Mouse (Mus musculus) heart, adult 8-10 months (tissue): ENCODE results near the gene Abhd11. TPM values are rescaled to one million over a fixed set of nuclear protein-coding genes. Genes with fewer than 3 reads are reported as not detected.
"Not testable (repeated sequence)": the region's sequence is repeated elsewhere in the genome, so short reads cannot be mapped to it uniquely, and the experiment has no call there.

Experiments used
- DNase-seq: peaks from one replicate; pipeline ENCODE4 v3.0.0; 2022; ENCODE audit warnings: low spot score
- total RNA-seq, 4 experiments: library from RNA; stranded (reverse); gene quantifications; 2 replicates each; pipeline ENCODE4 v1.2.4; 2022

The Abhd11 gene
- total RNA-seq, 4 experiments from 2014 or later = 67.0 to 71.0 (median 70.2) TPM

GRCm38 (mm10) chr5:135023344-135024173 lies 14.6 kb downstream of the Abhd11 start, which contains the start of gene Stx1a:
Stx1a (plus strand) TSS chr5:135023482.
- DNase-seq = peak; percentile 89

GRCm38 (mm10) chr5:135024665-135025224 lies 15.8 kb downstream of the Abhd11 start:
- DNase-seq = no peak

GRCm38 (mm10) chr5:135025899-135026298 lies 16.9 kb downstream of the Abhd11 start:
- DNase-seq = no peak

GRCm38 (mm10) chr5:135029007-135029854 lies 20.3 kb downstream of the Abhd11 start:
- DNase-seq = no peak

GRCm38 (mm10) chr5:135032581-135032980 lies 23.6 kb downstream of the Abhd11 start:
- no peak for DNase-seq

- DNase-seq = no peak
These were observed 25.6 kb downstream of the Abhd11 start for GRCm38 (mm10) chr5:135034593-135034992.

- DNase-seq = no peak
These were observed 26.8 kb downstream of the Abhd11 start for GRCm38 (mm10) chr5:135035608-135036359.

GRCm38 (mm10) chr5:135037946-135038345 lies 29.0 kb downstream of the Abhd11 start:
- DNase-seq = no peak

GRCm38 (mm10) chr5:135039541-135039940 lies 30.6 kb downstream of the Abhd11 start:
- DNase-seq = no peak

GRCm38 (mm10) chr5:135040059-135040458 lies 31.1 kb downstream of the Abhd11 start:
- no peak for DNase-seq

- DNase-seq = no peak
These were observed 31.8 kb downstream of the Abhd11 start for GRCm38 (mm10) chr5:135040777-135041176.

GRCm38 (mm10) chr5:135042105-135042788 lies 33.3 kb downstream of the Abhd11 start:
- no peak for DNase-seq

GRCm38 (mm10) chr5:135044575-135044974 lies 35.6 kb downstream of the Abhd11 start:
- DNase-seq = no peak

GRCm38 (mm10) chr5:135048539-135048938 lies 39.6 kb downstream of the Abhd11 start:
- DNase-seq = no peak

- not testable (repeated sequence) for DNase-seq
These were observed 40.3 kb downstream of the Abhd11 start for GRCm38 (mm10) chr5:135049268-135049667.

GRCm38 (mm10) chr5:135053356-135053755 lies 44.4 kb downstream of the Abhd11 start:
- no peak for DNase-seq

Other genes with a start within 250 kb of the Abhd11 start
- not detected for gene Tmem270, start 102.4 kb upstream of the Abhd11 start, total RNA-seq
- not detected for gene Cldn13, start 93.6 kb upstream of the Abhd11 start, total RNA-seq
- 10 to 100 TPM in 1 of 4 experiments, 1 to 10 TPM in 3; 6.3 to 11.9 (median 7.9) TPM for gene Mettl27, start 76.8 kb upstream of the Abhd11 start, total RNA-seq
- not detected for gene Cldn4, start 62.2 kb upstream of the Abhd11 start, total RNA-seq
- under 1 TPM in 1 of 4 experiments, not detected in 3; 0.28 TPM for gene Cldn3, start 22.9 kb upstream of the Abhd11 start, total RNA-seq
- gene Stx1a, start 14.3 kb downstream of the Abhd11 start, total RNA-seq = 1 to 10 TPM in 3 of 4 experiments, under 1 TPM in 1; 0.88 to 2.4 (median 1.2) TPM
- 10 to 100 TPM; 43.8 to 49.3 (median 45.5) TPM for gene Dnajc30, start 55.0 kb downstream of the Abhd11 start, total RNA-seq
- 10 to 100 TPM; 18.0 to 31.3 (median 23.7) TPM for gene Bud23, start 55.8 kb downstream of the Abhd11 start, total RNA-seq
- under 1 TPM; 0.37 to 0.57 (median 0.47) TPM for gene Vps37d, start 69.1 kb downstream of the Abhd11 start, total RNA-seq
- gene Mlxipl, start 80.7 kb downstream of the Abhd11 start, total RNA-seq = 10 to 100 TPM; 18.0 to 39.9 (median 21.3) TPM
- 10 to 100 TPM in 3 of 4 experiments, 1 to 10 TPM in 1; 9.6 to 14.0 (median 10.7) TPM for gene Tbl2, start 140.5 kb downstream of the Abhd11 start, total RNA-seq
- gene Bcl7b, start 159.1 kb downstream of the Abhd11 start, total RNA-seq = 10 to 100 TPM; 39.8 to 47.6 (median 44.6) TPM
- gene Baz1b, start 178.1 kb downstream of the Abhd11 start, total RNA-seq = 10 to 100 TPM; 40.4 to 48.7 (median 43.6) TPM
- gene Fzd9, start 242.1 kb downstream of the Abhd11 start, total RNA-seq = 1 to 10 TPM; 1.3 to 1.9 (median 1.6) TPM